Mouse (Mus musculus) myocyte (in vitro differentiated cells): ENCODE data around the gene Ranbp9.

Experiments
- CEBPB ChIP-seq: IDR thresholded peaks from 2 replicates; pipeline ENCODE4 v1.6.1; 2011; ENCODE audit warnings: mild to moderate bottlenecking, moderate library complexity; ENCODE audit not compliant: poor library complexity, insufficient read depth, severe bottlenecking
- E2F4 ChIP-seq: IDR thresholded peaks from one replicate; pipeline ENCODE4 v1.6.1; 2011; ENCODE audit warnings: mild to moderate bottlenecking, control low read depth, moderate library complexity; ENCODE audit not compliant: insufficient read depth
- MAX ChIP-seq: IDR thresholded peaks from one replicate; pipeline ENCODE4 v1.6.1; 2011; ENCODE audit warnings: low read depth, mild to moderate bottlenecking, control low read depth
- MYOD1 ChIP-seq, 3 experiments: IDR thresholded peaks; one replicate each; pipeline ENCODE4 v1.6.1; 2011; ENCODE audit warnings: control low read depth in 2 of 3, low read depth in 2 of 3, mild to moderate bottlenecking in 2 of 3, moderate library complexity in 1 of 3; ENCODE audit not compliant: insufficient read length in 2 of 3, control insufficient read depth in 1 of 3
- POLR2A ChIP-seq: IDR thresholded peaks from one replicate; pipeline ENCODE4 v1.6.1; 2011; ENCODE audit warnings: low read depth, mild to moderate bottlenecking, control low read depth, moderate library complexity; ENCODE audit not compliant: insufficient read length
- POLR2AphosphoS2 ChIP-seq: IDR thresholded peaks from one replicate; pipeline ENCODE4 v1.6.1; 2011; ENCODE audit warnings: low read depth, control low read depth; ENCODE audit not compliant: insufficient read length
- REST ChIP-seq: IDR thresholded peaks from one replicate; pipeline ENCODE4 v1.6.1; 2011; ENCODE audit warnings: mild to moderate bottlenecking, control low read depth, moderate library complexity; ENCODE audit not compliant: insufficient read depth, insufficient read length
- SRF ChIP-seq: IDR thresholded peaks from one replicate; pipeline ENCODE4 v1.6.1; 2011; ENCODE audit warnings: low read depth; ENCODE audit not compliant: control insufficient read depth, insufficient read length
- TCF12 ChIP-seq: IDR thresholded peaks from one replicate; pipeline ENCODE4 v1.6.1; 2011; ENCODE audit warnings: mild to moderate bottlenecking, control low read depth; ENCODE audit not compliant: poor library complexity, insufficient read depth, severe bottlenecking
- USF1 ChIP-seq: IDR thresholded peaks from one replicate; pipeline ENCODE4 v1.6.1; 2011; ENCODE audit warnings: low read depth, mild to moderate bottlenecking, control low read depth, moderate library complexity

DNA sequence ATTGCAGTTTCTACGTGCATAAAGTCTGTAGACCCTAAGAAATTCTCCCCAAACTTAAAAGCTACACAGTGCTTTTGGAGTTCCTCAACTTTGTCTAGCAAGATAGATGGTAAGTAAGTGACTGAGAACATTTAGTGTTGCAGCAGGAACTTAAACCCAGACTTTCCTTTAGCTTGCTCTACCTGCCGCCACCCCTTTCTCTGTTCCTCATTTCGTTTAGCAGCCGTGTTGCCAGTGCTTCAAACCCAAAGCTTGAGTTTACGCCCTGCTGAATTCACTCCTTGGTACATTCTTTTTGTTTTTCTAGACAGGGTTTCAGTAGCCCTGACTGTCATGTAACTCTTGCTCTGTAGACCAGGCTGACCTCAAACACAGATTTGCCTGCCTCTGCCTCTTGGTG lies 81.5 kb downstream of the Ranbp9 start:
- no peak for TF ChIP-seq POLR2A
- no peak for TF ChIP-seq USF1
- no peak for TF ChIP-seq E2F4
- TF ChIP-seq TCF12 = no peak
- TF ChIP-seq MAX = no peak
- no peak for TF ChIP-seq POLR2AphosphoS2
- no peak for TF ChIP-seq CEBPB
- TF ChIP-seq MYOD1 (IDR thresholded peaks at IDR 0.05; ENCODE audit: control insufficient read depth in 1 of 3, insufficient read length in 2 of 3, low read depth in 2 of 3) = no peak
- no peak for TF ChIP-seq SRF
- no peak for TF ChIP-seq REST
